Mouse (Mus musculus) mouse embryonic stem cell (cell line): ENCODE measurements around the gene Nolc1.

Source experiments
- in situ Hi-C, 2 experiments: fragments of 300-500 bp; cut with MboI; formaldehyde crosslinking; loops; 1 replicate in 1 of 2; 3 replicates in 1 of 2; pipeline ENCODE4 v1.14.3; 2019 to 2020; ENCODE audit warnings: low sequenced_read_pairs in 2 of 2, low pct_unique_long_range_greater_than_20kb in 1 of 2, mixed read lengths in 1 of 2; ENCODE audit not compliant: unreplicated experiment in 1 of 2

Nolc1 gene

GRCm38 (mm10) chr19:46073285-46073684, 2.4 kb upstream of the Nolc1 start:
- in situ Hi-C loops: no loop called here

- in situ Hi-C loops: no loop called here
These were observed 1.4 kb upstream of the Nolc1 start for GRCm38 (mm10) chr19:46074266-46074665.

- in situ Hi-C loops: no loop called here
These were observed 2.9 kb downstream of the Nolc1 start for GRCm38 (mm10) chr19:46078535-46078934.

GRCm38 (mm10) chr19:46085185-46085584, 9.5 kb downstream of the Nolc1 start:
- in situ Hi-C loops: no loop called here

GRCm38 (mm10) chr19:46086337-46086736, 10.7 kb downstream of the Nolc1 start:
- in situ Hi-C loops: no loop called here

GRCm38 (mm10) chr19:46087871-46088270, 12.2 kb downstream of the Nolc1 start:
- in situ Hi-C loops: no loop called here

- in situ Hi-C loops: no loop called here
These were observed 16.0 kb downstream of the Nolc1 start for GRCm38 (mm10) chr19:46091641-46092040.

GRCm38 (mm10) chr19:46094144-46094543, 18.5 kb downstream of the Nolc1 start:
- in situ Hi-C loops: no loop called here

- in situ Hi-C loops: no loop called here
These were observed 19.6 kb downstream of the Nolc1 start for GRCm38 (mm10) chr19:46095291-46095690.

GRCm38 (mm10) chr19:46096396-46096795, 20.7 kb downstream of the Nolc1 start:
- in situ Hi-C loops: no loop called here

- in situ Hi-C loops: no loop called here
These were observed 23.9 kb downstream of the Nolc1 start for GRCm38 (mm10) chr19:46099561-46099960.

- in situ Hi-C loops: no loop called here
These were observed 27.9 kb downstream of the Nolc1 start for GRCm38 (mm10) chr19:46103437-46104186.

GRCm38 (mm10) chr19:46104187-46104557, 28.5 kb downstream of the Nolc1 start:
- in situ Hi-C loops: no loop called here

- in situ Hi-C loops: no loop called here
These were observed 34.6 kb downstream of the Nolc1 start for GRCm38 (mm10) chr19:46110214-46110613.

- in situ Hi-C loops: no loop called here
These were observed 35.1 kb downstream of the Nolc1 start for GRCm38 (mm10) chr19:46110781-46111180.

- in situ Hi-C loops: no loop called here
These were observed 39.0 kb downstream of the Nolc1 start for GRCm38 (mm10) chr19:46114617-46115016.

- in situ Hi-C loops: no loop called here
These were observed 43.8 kb downstream of the Nolc1 start for GRCm38 (mm10) chr19:46119458-46119857.

GRCm38 (mm10) chr19:46120872-46121271, 45.2 kb downstream of the Nolc1 start:
- in situ Hi-C loops: no loop called here

GRCm38 (mm10) chr19:46123876-46124275, 48.2 kb downstream of the Nolc1 start:
- in situ Hi-C loops: no loop called here

- in situ Hi-C loops: no loop called here
These were observed 49.0 kb downstream of the Nolc1 start for GRCm38 (mm10) chr19:46124651-46125050.

GRCm38 (mm10) chr19:46126301-46126700, 50.6 kb downstream of the Nolc1 start:
- in situ Hi-C loops: no loop called here
